Comparison of ENCODE assay signal across 8 mouse cellular contexts in genomic region chr19:10402771-10403494, GRCm38 (mm10). TPM values are rescaled to one million over a fixed set of nuclear protein-coding genes. Genes with fewer than 3 reads are reported as not detected.
DNase-seq lines count a peak whose midpoint lies in the region; ATAC-seq lines count a peak whose summit lies in the region.

No protein-coding gene starts in this region.

- H3K4me2 ChIP-seq in liver, embryonic 11.5 days, result no peak overlapping the region

- no peaks in the 10 kb centered on the region for H3K4me1 ChIP-seq in liver, embryonic 11.5 days (replicated peaks; ENCODE audit: control insufficient read depth, insufficient read depth, low read length)

- peak; percentile 65 for DNase-seq in right cerebral cortex, postnatal 14 days
- DNase-seq in right cerebral cortex, adult 2 months (ENCODE audit: low spot score in 2 of 2), result no peak
- peak; percentile 87 for DNase-seq in adrenal gland, postnatal 10 days
- peak; percentile 73 for DNase-seq in embryo, embryonic 11.5 days (ENCODE audit: low read depth, low spot score)
- DNase-seq in kidney, adult 8-10 months, result peak; percentile 31 to 67
- peak; percentile 70 for DNase-seq in liver, embryonic 11.5 days (ENCODE audit: low spot score)
- peak; percentile 68 for DNase-seq in ovary, postnatal 36 days (ENCODE audit: low spot score)
- no peak for DNase-seq in right cerebral cortex, postnatal 36 days (ENCODE audit: low spot score in 2 of 2)

- H3K4me3 ChIP-seq in liver, embryonic 11.5 days (ENCODE audit: low read depth, low read length), result no peak overlapping the region

- no peaks in the 10 kb centered on the region for H3K36me3 ChIP-seq in liver, embryonic 11.5 days (ENCODE audit: control insufficient read depth, insufficient read depth, low read length)

- H3K9me3 ChIP-seq in liver, embryonic 11.5 days (ENCODE audit: control insufficient read depth, low read length), result no peaks in the 10 kb centered on the region

- H3K27me3 ChIP-seq in liver, embryonic 11.5 days (replicated peaks; ENCODE audit: control insufficient read depth, insufficient read depth, low read length), result 0 out of 2 replicates have a peak, but pooled peaks cover 3% of the 10 kb centered on the region

- no peak overlapping the region for H3K27ac ChIP-seq in liver, embryonic 11.5 days (ENCODE audit: low read depth, low read length)

- WGBS in liver, embryonic 11.5 days, result 21% methylated on average over 16 of the region's 16 CpGs

- no peak for ATAC-seq in liver, embryonic 11.5 days (replicated peaks; ENCODE audit: low FRiP score)

- no peak overlapping the region for H3K9ac ChIP-seq in liver, embryonic 11.5 days (ENCODE audit: low read depth, low read length)

RNA-seq across cellular contexts. Expression of gene Syt7, which starts 14.0 kb away (rescaled TPM):
- total RNA-seq in adrenal gland, postnatal 10 days (2021), result 10 to 100 TPM; 25.8 to 26.3 TPM
- polyA plus RNA-seq in liver, embryonic 11.5 days (2014; fragmentation: Nextera tagmentation; extraction: Ambion mirVana), result 1.2 and 1.4 TPM in 2 replicates

RNA-seq across cellular contexts. Expression of gene Lrrc10b, which starts 54.3 kb away (rescaled TPM):
- 1 to 10 TPM; 3.4 to 4.7 TPM for total RNA-seq in adrenal gland, postnatal 10 days (2021)
- polyA plus RNA-seq in liver, embryonic 11.5 days (2014; fragmentation: Nextera tagmentation; extraction: Ambion mirVana), result 0.14 TPM in 1 of 2 replicates, not detected in the other

Comparison
In these comparisons a context has a peak if more than half of its experiments do, and no peak if none do; other contexts are left out.
1. DNase-seq: peak in right cerebral cortex, postnatal 14 days (single experiment), adrenal gland, postnatal 10 days (single experiment), embryo, embryonic 11.5 days (single experiment), kidney, adult 8-10 months (2 of 2), liver, embryonic 11.5 days (single experiment) and ovary, postnatal 36 days (single experiment); none in right cerebral cortex, adult 2 months (0 of 2) and right cerebral cortex, postnatal 36 days (0 of 2).